Mouse (Mus musculus): Measurements from ENCODE around the gene Plcb1.

The Plcb1 gene

GRCm38 (mm10) chr2:135202390-135202789 lies 416.5 kb downstream of the Plcb1 start:
- no peak for DNase-seq (ENCODE audit: low read depth, low spot score)

DNA sequence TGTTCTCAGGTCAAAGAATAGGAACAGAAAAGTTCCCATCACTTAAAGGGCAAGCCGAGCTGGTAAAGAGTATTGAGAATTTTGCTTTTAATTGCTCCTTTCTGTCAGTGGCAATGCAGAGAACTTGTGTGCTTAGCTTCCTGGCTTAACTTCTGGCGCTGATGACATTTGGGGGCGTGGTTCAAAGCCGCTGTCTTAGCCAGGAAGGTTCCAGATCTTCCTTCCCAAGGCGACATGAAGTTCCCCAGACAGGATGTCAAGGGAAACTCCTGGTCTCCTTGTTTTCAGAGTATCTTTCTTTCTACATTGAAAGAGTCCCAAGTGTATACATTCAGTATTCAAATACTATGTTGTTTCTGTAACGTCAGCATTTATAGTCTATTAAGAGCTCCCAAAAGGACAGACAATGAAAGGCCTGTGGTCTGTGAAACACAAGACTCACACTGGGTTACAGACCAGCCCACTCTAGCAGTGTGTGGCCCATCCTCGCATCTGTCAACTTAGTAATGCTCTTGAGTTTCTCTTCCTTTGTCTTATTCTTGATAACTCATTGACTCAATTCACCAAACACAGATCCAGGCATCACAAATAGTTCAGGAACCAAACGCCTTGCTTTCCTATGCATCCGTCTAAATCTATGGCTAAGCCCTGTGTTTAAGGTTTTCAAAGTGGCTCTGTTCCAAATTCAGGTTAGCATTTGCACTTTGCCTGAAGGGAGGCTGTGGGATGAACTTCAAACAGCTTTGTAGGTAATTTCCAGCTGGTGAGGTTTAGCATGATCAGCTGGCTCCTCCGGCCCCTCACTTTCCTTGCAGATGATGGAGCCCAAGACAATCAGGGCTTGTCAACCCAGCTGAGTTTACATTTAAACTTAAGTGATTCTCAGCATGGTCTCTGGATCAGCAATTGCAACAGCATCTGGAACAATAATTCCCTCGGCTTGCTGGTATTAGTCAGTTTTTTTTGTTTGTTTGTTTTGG lies 418.6 kb downstream of the Plcb1 start:
- no peak for DNase-seq (ENCODE audit: low read depth, low spot score)

GRCm38 (mm10) chr2:135208890-135209289 lies 423.0 kb downstream of the Plcb1 start:
- DNase-seq (ENCODE audit: low read depth, low spot score): no peak

DNA sequence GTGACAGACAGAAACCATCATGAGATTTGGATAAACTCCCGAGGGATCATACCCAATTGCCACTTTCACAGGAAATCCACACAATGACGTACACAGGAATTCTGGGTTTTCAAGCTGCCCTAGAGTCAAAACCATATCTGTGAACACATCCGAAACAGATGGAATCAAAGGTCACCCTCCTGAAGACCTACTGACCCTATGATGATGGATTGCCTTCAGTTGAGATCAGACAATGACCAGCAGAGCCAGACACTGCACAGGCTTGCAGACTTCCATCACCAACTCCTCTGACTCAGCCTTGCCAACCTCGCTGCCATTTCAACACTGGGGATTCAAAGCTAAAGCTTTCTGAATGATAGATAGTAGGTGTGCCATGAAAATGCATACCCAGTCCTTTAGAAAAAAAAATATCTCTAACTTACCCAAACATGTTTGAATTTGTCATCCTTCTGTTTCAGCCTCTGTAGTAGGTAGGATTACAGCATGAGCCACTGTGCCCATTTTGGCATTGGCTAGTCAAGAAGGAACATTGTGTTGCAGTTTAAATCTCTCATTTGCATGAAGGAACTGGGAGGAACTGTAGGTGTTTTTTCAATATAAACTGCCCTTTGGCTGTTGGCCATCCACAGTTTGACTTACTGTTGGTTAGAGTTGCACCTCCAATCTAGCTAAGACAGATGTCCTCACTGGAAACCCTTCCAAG lies 429.0 kb downstream of the Plcb1 start:
- no peak for DNase-seq (ENCODE audit: low read depth, low spot score)

DNA sequence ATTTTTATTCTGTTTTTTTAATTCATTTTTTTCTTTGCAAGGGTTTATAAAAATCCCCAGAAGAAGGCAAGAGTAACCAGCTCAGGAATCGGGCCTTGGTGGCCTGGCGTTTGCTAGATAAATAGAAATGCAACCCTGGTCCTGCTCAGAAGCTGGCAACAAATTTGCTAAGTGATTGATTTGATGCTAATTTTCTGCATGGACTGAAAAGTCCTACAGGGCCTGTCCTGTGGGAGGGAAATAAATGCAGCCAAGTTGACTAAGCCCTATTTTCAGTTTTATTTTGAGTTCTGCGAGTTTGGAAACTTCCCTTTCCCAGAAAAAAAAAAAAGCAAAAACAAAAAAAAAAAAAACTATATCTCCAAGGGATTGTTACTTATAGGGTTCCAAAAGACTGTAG lies 433.5 kb downstream of the Plcb1 start:
- DNase-seq (ENCODE audit: low read depth, low spot score): no peak

- DNase-seq (ENCODE audit: low read depth, low spot score): no peak
These were observed 439.7 kb downstream of the Plcb1 start for GRCm38 (mm10) chr2:135225604-135226025.

GRCm38 (mm10) chr2:135230262-135230661 lies 444.4 kb downstream of the Plcb1 start:
- no peak for DNase-seq (ENCODE audit: low read depth, low spot score)

GRCm38 (mm10) chr2:135242662-135243316 lies 456.9 kb downstream of the Plcb1 start:
- DNase-seq (ENCODE audit: low read depth, low spot score): no peak

DNA sequence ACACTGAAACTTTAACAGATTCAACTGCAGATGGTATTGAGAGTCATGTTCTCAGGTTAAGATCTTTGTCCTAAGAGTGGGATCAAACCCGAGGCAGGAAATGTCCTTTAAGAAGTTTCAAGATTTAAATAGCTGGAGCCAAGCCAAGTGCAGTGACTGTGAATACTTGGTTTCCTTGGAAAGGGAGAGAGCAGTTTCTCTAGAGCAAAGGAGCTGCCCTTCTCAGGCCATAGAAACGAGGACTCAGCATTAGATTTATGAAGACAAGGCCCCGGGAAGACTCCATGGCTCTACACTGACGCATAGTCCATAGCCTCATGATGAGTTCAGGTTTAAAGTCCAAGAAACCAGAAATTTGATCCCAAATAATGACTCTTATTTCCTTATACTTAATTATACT lies 457.9 kb downstream of the Plcb1 start:
- no peak for DNase-seq (ENCODE audit: low read depth, low spot score)

DNA sequence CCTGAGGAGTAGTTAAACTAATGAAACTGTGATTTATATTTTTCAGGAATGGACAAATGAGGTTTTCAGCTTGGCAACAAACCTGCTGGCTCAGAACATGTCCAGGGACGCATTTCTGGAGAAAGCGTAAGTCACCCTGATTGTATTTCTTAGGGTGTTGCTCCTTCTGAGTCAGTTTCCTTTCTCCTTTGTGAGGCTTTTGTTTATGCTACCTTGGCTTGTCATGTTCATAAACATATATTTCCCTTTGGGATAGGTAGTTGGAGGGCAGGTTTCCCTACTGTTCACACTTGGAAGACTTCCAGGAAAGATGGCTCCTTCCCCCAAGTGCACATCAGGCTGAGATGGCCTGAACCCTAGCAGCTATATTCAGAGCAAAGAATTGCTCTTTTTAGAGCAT lies 464.1 kb downstream of the Plcb1 start:
- no peak for DNase-seq (ENCODE audit: low read depth, low spot score)

DNA sequence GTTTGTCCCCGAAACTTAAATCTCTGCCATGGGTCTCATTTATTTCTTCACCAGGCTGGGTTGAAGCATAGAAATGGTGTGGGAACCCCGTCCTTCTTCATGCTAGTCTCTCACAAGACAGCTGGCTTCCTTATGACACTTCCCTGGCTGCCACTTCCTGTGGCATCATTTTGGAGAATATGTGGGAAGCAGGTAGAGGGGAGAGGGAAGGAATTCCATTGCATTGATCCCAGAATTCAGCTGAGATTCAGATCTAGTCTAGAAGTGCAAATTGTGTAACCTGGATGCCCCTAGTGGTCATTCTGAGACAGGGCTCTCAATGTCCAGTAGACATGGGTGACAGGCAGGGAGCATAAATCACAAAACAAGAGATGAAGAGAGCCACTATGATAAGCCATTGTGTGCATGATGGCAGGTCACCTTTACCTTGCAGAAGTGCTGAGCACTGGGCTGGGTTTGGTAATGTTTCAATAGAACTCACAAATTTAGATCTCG lies 466.0 kb downstream of the Plcb1 start:
- no peak for DNase-seq (ENCODE audit: low read depth, low spot score)

DNA sequence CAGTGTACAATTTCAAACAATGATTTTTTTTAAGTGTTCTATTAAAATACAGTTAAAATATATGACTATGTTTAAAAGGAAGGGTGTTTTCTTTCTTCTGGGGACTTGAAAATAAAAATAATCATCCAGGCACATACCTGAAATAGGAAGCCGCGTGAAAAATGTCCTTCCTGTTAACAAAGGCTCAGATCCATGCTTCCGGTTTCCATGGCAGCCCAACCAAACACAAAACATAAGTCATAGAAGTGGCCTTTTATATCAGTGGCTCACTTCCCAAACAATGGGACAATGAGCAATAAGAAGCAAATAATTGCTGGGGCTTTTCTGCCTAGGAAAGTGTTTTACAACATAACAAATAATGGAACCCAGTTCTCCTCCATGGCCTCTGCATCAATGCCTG lies 473.3 kb downstream of the Plcb1 start:
- DNase-seq (ENCODE audit: low read depth, low spot score): no peak

GRCm38 (mm10) chr2:135263943-135264342 lies 478.1 kb downstream of the Plcb1 start:
- no peak for DNase-seq (ENCODE audit: low read depth, low spot score)

DNA sequence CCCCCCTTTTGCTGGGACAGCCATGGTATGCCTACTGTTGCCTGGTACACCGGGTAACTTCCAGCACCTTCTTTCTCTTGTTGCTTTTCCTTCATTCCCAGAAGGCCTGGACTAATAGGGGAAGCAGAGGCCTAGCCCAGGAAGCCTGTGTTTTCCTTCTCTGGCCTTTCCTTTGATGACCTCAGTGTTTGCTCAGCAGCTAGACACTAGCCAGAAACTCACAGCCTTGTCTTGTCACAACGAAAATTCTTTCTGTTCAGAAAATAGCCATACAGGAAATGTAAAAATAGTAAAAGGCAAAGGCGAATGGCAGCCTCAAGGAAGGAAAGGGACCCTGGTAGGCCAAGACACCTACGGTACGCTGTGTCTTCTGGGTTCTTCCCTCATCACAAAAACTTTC lies 489.1 kb downstream of the Plcb1 start:
- DNase-seq (ENCODE audit: low read depth, low spot score): no peak

GRCm38 (mm10) chr2:135278506-135278905 lies 492.6 kb downstream of the Plcb1 start:
- DNase-seq (ENCODE audit: low read depth, low spot score): no peak

- DNase-seq (ENCODE audit: low read depth, low spot score): no peak
These were observed 493.2 kb downstream of the Plcb1 start for GRCm38 (mm10) chr2:135279026-135279425.

GRCm38 (mm10) chr2:135283783-135284182 lies 497.9 kb downstream of the Plcb1 start:
- no peak for DNase-seq (ENCODE audit: low read depth, low spot score)

DNA sequence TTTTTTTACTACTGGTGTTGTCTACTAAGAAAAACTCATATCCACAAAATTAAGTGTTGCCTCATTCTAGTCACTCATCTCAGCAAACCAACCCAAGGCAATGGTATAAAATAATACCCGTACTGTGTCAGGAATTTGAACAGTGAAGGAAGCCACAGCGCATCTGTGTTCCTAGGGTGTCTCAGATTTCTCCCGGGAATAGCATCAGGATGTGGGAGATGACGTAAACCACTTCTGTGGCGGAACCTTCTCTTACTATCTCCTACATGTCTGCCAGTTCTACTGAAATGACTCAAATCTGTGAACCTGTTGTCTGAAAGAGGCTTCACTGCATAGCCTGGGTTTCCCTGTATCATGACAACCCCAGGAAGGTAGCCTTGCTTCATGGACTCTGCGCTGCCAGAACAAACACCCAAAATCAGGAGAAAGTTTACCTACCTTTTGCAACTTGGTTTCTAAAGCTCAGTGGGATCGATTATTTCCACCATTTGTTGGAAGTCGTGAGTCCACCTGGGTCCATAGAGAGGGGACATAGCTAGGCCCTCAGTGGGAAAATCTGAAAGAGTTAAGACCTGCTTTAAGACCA lies 510.4 kb downstream of the Plcb1 start:
- DNase-seq (ENCODE audit: low read depth, low spot score): no peak

DNA sequence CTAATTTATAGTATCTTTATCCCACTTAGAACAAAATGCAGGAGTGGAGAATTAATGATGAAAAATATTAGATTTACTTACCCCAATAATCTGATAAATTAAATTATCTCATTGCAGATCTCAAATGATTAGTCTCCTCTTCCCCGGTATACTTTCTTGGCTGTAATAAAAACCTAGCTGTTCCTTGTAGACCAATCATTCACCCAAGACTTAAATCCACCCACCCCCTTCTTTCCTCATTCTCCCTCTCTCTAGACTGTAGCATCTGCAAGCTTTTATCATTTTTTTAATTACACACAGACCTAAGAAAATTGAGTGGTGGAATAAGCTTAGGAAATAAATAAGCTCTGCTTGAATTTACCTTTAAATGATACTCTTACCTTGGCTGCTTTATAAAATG lies 514.6 kb downstream of the Plcb1 start:
- DNase-seq (ENCODE audit: low read depth, low spot score): no peak

DNA sequence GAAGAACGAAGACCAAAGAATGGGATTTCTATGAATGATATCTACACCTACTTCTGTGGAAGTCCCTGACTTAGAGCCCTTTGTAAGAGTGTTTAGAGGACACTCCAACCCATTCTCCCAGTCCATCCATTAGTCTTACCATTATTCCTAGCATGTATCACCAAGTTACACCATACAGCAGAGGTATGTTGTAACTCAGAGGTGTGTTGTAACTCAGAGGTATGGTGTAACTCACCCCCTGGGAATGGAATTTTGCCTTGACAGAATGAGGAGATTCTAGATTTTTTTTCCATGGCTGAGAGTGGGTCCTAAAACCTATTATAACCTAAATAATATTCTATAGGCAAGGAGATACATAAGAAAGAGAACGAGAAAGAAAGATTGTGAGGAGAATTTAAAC lies 516.6 kb downstream of the Plcb1 start:
- DNase-seq (ENCODE audit: low read depth, low spot score): no peak

GRCm38 (mm10) chr2:135305186-135305585 lies 519.3 kb downstream of the Plcb1 start:
- no peak for DNase-seq (ENCODE audit: low read depth, low spot score)
